14 mouse cellular contexts compared by ENCODE assay signal in the genomic region with DNA sequence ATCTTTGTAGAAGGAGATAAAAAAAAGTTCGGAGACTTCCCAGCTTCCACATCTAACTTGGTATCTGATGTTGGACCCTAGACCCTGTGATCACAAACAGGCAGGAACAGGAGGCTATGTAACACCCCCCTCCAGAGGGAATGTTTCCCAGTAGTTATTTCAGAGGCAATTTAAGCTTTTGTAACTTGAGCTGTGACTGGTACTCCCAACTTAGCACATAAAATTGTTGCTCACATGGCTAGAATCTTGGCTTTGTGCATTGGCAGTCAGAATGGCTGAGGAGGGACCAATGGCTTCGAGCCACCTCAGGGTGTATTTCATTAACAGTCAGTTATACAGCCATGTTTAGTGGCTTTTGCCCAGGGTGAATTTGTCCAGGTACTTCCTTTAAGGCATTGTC.
DNase-seq lines count a peak whose midpoint lies in the region; ATAC-seq and TF ChIP-seq lines count a peak whose summit lies in the region.
"Had no signal": no experiment of that assay in that cellular context is flagged by ENCODE, and none has a peak within 500 bp of the region (broad histone marks: within the 10 kb centered on the region; RNA-seq: fewer than 3 reads in every experiment).

No protein-coding gene starts in this region.

- no peak overlapping the region for H3K4me3 ChIP-seq in olfactory bulb, adult 2 months (ENCODE audit: insufficient read depth, low read depth, low read length)
- no peak overlapping the region for H3K4me3 ChIP-seq in hindbrain, embryonic 16.5 days (ENCODE audit: low read length)
- H3K4me3 ChIP-seq: embryonic facial prominence, embryonic 12.5 days; heart, embryonic 15.5 days; left cerebral cortex, adult 2 months had no signal

- no peak for TF ChIP-seq CTCF in olfactory bulb, adult 2 months (IDR thresholded peaks at IDR 0.05; ENCODE audit: insufficient read depth, low read depth, low read length)

- H3K36me3 ChIP-seq in hindbrain, embryonic 16.5 days (ENCODE audit: control insufficient read depth, insufficient read depth, low read length), result no peaks in the 10 kb centered on the region
- H3K36me3 ChIP-seq: embryonic facial prominence, embryonic 12.5 days; heart, embryonic 15.5 days had no signal

- H3K27me3 ChIP-seq in hindbrain, embryonic 16.5 days (replicated peaks; ENCODE audit: control insufficient read depth, insufficient read depth, low read length), result no peaks in the 10 kb centered on the region
- H3K27me3 ChIP-seq: embryonic facial prominence, embryonic 12.5 days; heart, embryonic 15.5 days had no signal

- 64% methylated on average over 2 of the region's 2 CpGs for WGBS in olfactory bulb, adult 2 months
- WGBS in hindbrain, embryonic 16.5 days, result 98% methylated on average over 2 of the region's 2 CpGs

- H3K4me2 ChIP-seq in hindbrain, embryonic 16.5 days (ENCODE audit: low read length), result no peak overlapping the region
- H3K4me2 ChIP-seq: embryonic facial prominence, embryonic 12.5 days; heart, embryonic 15.5 days had no signal

- peaks cover 18% of the 10 kb centered on the region for H3K4me1 ChIP-seq in olfactory bulb, adult 2 months (ENCODE audit: control insufficient read depth, insufficient read depth, low read length)
- no peaks in the 10 kb centered on the region for H3K4me1 ChIP-seq in hindbrain, embryonic 16.5 days (ENCODE audit: control insufficient read depth, insufficient read depth, low read depth, low read length)

- H3K27ac ChIP-seq in olfactory bulb, adult 2 months (ENCODE audit: insufficient read depth, low read depth, low read length), result 0 out of 2 replicates have a peak overlapping the region, but pooled peaks have one; percentile 21
- no peak overlapping the region for H3K27ac ChIP-seq in hindbrain, embryonic 16.5 days (ENCODE audit: low read depth, low read length)
- H3K27ac ChIP-seq: embryonic facial prominence, embryonic 12.5 days; heart, embryonic 15.5 days had no signal

- DNase-seq in frontal cortex, postnatal 25 days (ENCODE audit: low spot score in 2 of 2), result no peak
- DNase-seq in right cerebral cortex, adult 18-20 months, result peak; percentile 34
- DNase-seq in right cerebral cortex, postnatal 14 days, result no peak
- peak; percentile 72 to 77 for DNase-seq in gastrocnemius, adult 8-10 months (ENCODE audit: low spot score in 2 of 2)
- no peak for DNase-seq in adrenal gland, adult (ENCODE audit: inconsistent age in 2 of 2, low spot score in 1 of 2)
- DNase-seq: adrenal gland, postnatal 36 days; cerebellum, adult 2 months; lung, adult 2 months had no signal

- TF ChIP-seq POLR2A in olfactory bulb, adult 2 months (IDR thresholded peaks at IDR 0.05; ENCODE audit: insufficient read depth, low read depth, low read length), result no peak

- no peaks in the 10 kb centered on the region for H3K9me3 ChIP-seq in hindbrain, embryonic 16.5 days (ENCODE audit: control insufficient read depth, low read length)
- H3K9me3 ChIP-seq: embryonic facial prominence, embryonic 12.5 days; heart, embryonic 15.5 days had no signal

- peak; percentile 67 for ATAC-seq in frontal cortex, adult (ENCODE audit: low TSS enrichment)
- ATAC-seq in hindbrain, embryonic 16.5 days, result no peak

- no peak overlapping the region for H3K9ac ChIP-seq in hindbrain, embryonic 16.5 days (ENCODE audit: low read depth, low read length)
- H3K9ac ChIP-seq: embryonic facial prominence, embryonic 12.5 days; heart, embryonic 15.5 days had no signal

Comparison
In these comparisons a context has a peak if more than half of its experiments do, and no peak if none do; other contexts are left out.
1. DNase-seq: peak in right cerebral cortex, adult 18-20 months (single experiment) and gastrocnemius, adult 8-10 months (2 of 2); none in frontal cortex, postnatal 25 days (0 of 2), right cerebral cortex, postnatal 14 days (single experiment) and adrenal gland, adult (0 of 2).